Mouse (Mus musculus) hindbrain, embryonic 14.5 days (tissue): ENCODE data around the gene Ebf1. TPM values are rescaled to one million over a fixed set of nuclear protein-coding genes. Genes with fewer than 3 reads are reported as not detected.

Source experiments
- ATAC-seq: fragments of 200-750 bp; cut with Nextera tagmentation; 2 replicates; pipeline ENCODE4 v1.8.0; 2017; ENCODE audit warnings: moderate number of reproducible peaks, mild to moderate bottlenecking, moderate TSS enrichment, moderate library complexity; ENCODE audit not compliant: low FRiP score
- DNase-seq: peaks from one replicate; pipeline ENCODE4 v3.0.0-alpha.2; 2015; ENCODE audit warnings: low spot score
- H3K27ac ChIP-seq: fragments of 300-500 bp; sonication (generic); 2 replicates; pipeline ENCODE4 v1.5.1; 2014; ENCODE audit warnings: mild to moderate bottlenecking, moderate library complexity
- H3K27me3 ChIP-seq: fragments of 300-500 bp; sonication (generic); 2 replicates; pipeline ENCODE4 v1.6.1; 2014; ENCODE audit warnings: mild to moderate bottlenecking, low read length, mixed read lengths; ENCODE audit not compliant: control insufficient read depth, insufficient read depth
- H3K36me3 ChIP-seq: fragments of 300-500 bp; sonication (generic); replicated peaks from 2 replicates; pipeline ENCODE4 v1.6.1; 2014; ENCODE audit not compliant: control insufficient read depth, insufficient read depth
- H3K4me1 ChIP-seq: fragments of 300-500 bp; sonication (generic); replicated peaks from 2 replicates; pipeline ENCODE4 v1.6.1; 2014; ENCODE audit warnings: antibody characterized with exemption, low read length, mixed read lengths; ENCODE audit not compliant: control insufficient read depth, insufficient read depth
- H3K4me2 ChIP-seq: fragments of 300-500 bp; sonication (generic); replicated peaks from 2 replicates; pipeline ENCODE4 v1.6.1; 2014; ENCODE audit warnings: mild to moderate bottlenecking, moderate library complexity
- H3K4me3 ChIP-seq: fragments of 300-500 bp; sonication (generic); replicated peaks from 2 replicates; pipeline ENCODE4 v1.5.1; 2014; ENCODE audit warnings: mild to moderate bottlenecking, low read length
- H3K9ac ChIP-seq: fragments of 300-500 bp; sonication (generic); 2 replicates; pipeline ENCODE4 v1.6.1; 2014
- H3K9me3 ChIP-seq: fragments of 300-500 bp; sonication (generic); 2 replicates; pipeline ENCODE4 v1.6.1; 2016; ENCODE audit warnings: low read length; ENCODE audit not compliant: control insufficient read depth
- WGBS: fragments of 180-500 bp; shearing (Covaris S2); extraction: QIAGEN DNeasy Blood & Tissue Kit; methylation state at CpG from one replicate; pipeline ENCODE4 v1.1.7; 2014; 5-methylcytosine and 5-hydroxymethylcytosine counted together
- polyA plus RNA-seq: library from polyadenylated mRNA; unstranded; fragments of >200 nt; fragmentation: Nextera tagmentation; extraction: Ambion mirVana; gene quantifications from 2 replicates; pipeline ENCODE4 v1.2.1, GENCODE M21; 2014

Ebf1 gene
- polyA plus RNA-seq, 1 experiment from 2014 or later: 123 TPM

- no peak for DNase-seq
- Histone ChIP-seq H3K9me3 (no peaks in the 10 kb centered on the region), H3K4me3 (no peak overlapping the region), H3K36me3 (no peaks in the 10 kb centered on the region), H3K9ac (no peak overlapping the region), H3K4me1 (peaks cover 28% of the 10 kb centered on the region), H3K4me2 (no peak overlapping the region), H3K27ac (no peak overlapping the region), H3K27me3 (no peaks in the 10 kb centered on the region)
- WGBS: 79% methylated on average over 1 of the region's 1 CpGs
- no peak for ATAC-seq
Observed at GRCm38 (mm10) chr11:44788003-44788402, 170.9 kb downstream of the Ebf1 start.

GRCm38 (mm10) chr11:44792816-44793215, 175.7 kb downstream of the Ebf1 start:
- peaks cover 17% of the 10 kb centered on the region; the same call in 1 of the 2 replicates for H3K4me1 ChIP-seq
- H3K9me3 ChIP-seq: no peaks in the 10 kb centered on the region
- no peak for ATAC-seq
- WGBS: 25% methylated on average over 3 of the region's 3 CpGs
- no peak overlapping the region for H3K4me3 ChIP-seq
- H3K4me2 ChIP-seq: no peak overlapping the region
- no peaks in the 10 kb centered on the region for H3K36me3 ChIP-seq
- H3K27me3 ChIP-seq: no peaks in the 10 kb centered on the region
- no peak overlapping the region for H3K27ac ChIP-seq
- no peak overlapping the region for H3K9ac ChIP-seq
- DNase-seq: no peak

GRCm38 (mm10) chr11:44794883-44795282, 177.8 kb downstream of the Ebf1 start:
- no peaks in the 10 kb centered on the region for H3K27me3 ChIP-seq
- H3K9ac ChIP-seq: no peak overlapping the region
- H3K36me3 ChIP-seq: no peaks in the 10 kb centered on the region
- 86% methylated on average over 4 of the region's 4 CpGs for WGBS
- ATAC-seq: no peak
- no peak overlapping the region for H3K4me3 ChIP-seq
- no peak overlapping the region for H3K4me2 ChIP-seq
- peaks cover 22% of the 10 kb centered on the region for H3K4me1 ChIP-seq
- DNase-seq: no peak
- H3K9me3 ChIP-seq: no peaks in the 10 kb centered on the region
- H3K27ac ChIP-seq: no peak overlapping the region

- Histone ChIP-seq H3K9me3 (no peaks in the 10 kb centered on the region), H3K4me3 (no peak overlapping the region), H3K27me3 (no peaks in the 10 kb centered on the region), H3K9ac (no peak overlapping the region), H3K27ac (no peak overlapping the region), H3K4me2 (no peak overlapping the region), H3K4me1 (peaks cover 26% of the 10 kb centered on the region), H3K36me3 (no peaks in the 10 kb centered on the region)
- 88% methylated on average over 3 of the region's 3 CpGs for WGBS
- ATAC-seq (no peak), DNase-seq (no peak)
Observed at GRCm38 (mm10) chr11:44795767-44796166, 178.7 kb downstream of the Ebf1 start.

GRCm38 (mm10) chr11:44798270-44798669, 181.2 kb downstream of the Ebf1 start:
- Histone ChIP-seq H3K36me3 (no peaks in the 10 kb centered on the region), H3K27me3 (no peaks in the 10 kb centered on the region), H3K27ac (no peak overlapping the region), H3K4me1 (peaks cover 30% of the 10 kb centered on the region), H3K9me3 (no peaks in the 10 kb centered on the region), H3K4me3 (no peak overlapping the region), H3K4me2 (no peak overlapping the region), H3K9ac (no peak overlapping the region)
- no peak for DNase-seq
- no peak for ATAC-seq
- WGBS: 39% methylated on average over 3 of the region's 3 CpGs

GRCm38 (mm10) chr11:44804046-44804445, 186.9 kb downstream of the Ebf1 start:
- Histone ChIP-seq H3K4me3 (no peak overlapping the region), H3K27me3 (no peaks in the 10 kb centered on the region), H3K9me3 (no peaks in the 10 kb centered on the region), H3K9ac (no peak overlapping the region), H3K36me3 (no peaks in the 10 kb centered on the region), H3K27ac (no peak overlapping the region), H3K4me2 (no peak overlapping the region), H3K4me1 (peaks cover 32% of the 10 kb centered on the region)
- ATAC-seq (no peak), DNase-seq (no peak)
- WGBS: 63% methylated on average over 7 of the region's 7 CpGs

GRCm38 (mm10) chr11:44806589-44806988, 189.5 kb downstream of the Ebf1 start:
- peak; percentile 71; the same call in 1 of the 2 replicates for ATAC-seq
- no peaks in the 10 kb centered on the region for H3K36me3 ChIP-seq
- H3K27ac ChIP-seq: 0 out of 2 replicates have a peak overlapping the region, but pooled peaks have one; percentile 9
- H3K4me2 ChIP-seq: peak overlapping the region; percentile 8; the same call in 1 of the 2 replicates
- H3K9ac ChIP-seq: no peak overlapping the region
- H3K27me3 ChIP-seq: no peaks in the 10 kb centered on the region
- no peaks in the 10 kb centered on the region for H3K9me3 ChIP-seq
- H3K4me1 ChIP-seq: peaks cover 18% of the 10 kb centered on the region
- H3K4me3 ChIP-seq: no peak overlapping the region
- 14% methylated on average over 11 of the region's 11 CpGs for WGBS
- no peak for DNase-seq

GRCm38 (mm10) chr11:44808855-44809546, 191.9 kb downstream of the Ebf1 start:
- no peaks in the 10 kb centered on the region for H3K27me3 ChIP-seq
- no peak for ATAC-seq

GRCm38 (mm10) chr11:44811007-44811406, 193.9 kb downstream of the Ebf1 start:
- no peak overlapping the region for H3K4me2 ChIP-seq
- no peak overlapping the region for H3K27ac ChIP-seq
- H3K9me3 ChIP-seq: no peaks in the 10 kb centered on the region
- no peak for ATAC-seq
- no peaks in the 10 kb centered on the region for H3K27me3 ChIP-seq
- no peak for DNase-seq
- H3K4me1 ChIP-seq: peaks cover 24% of the 10 kb centered on the region
- H3K9ac ChIP-seq: no peak overlapping the region
- no peaks in the 10 kb centered on the region for H3K36me3 ChIP-seq
- 71% methylated on average over 6 of the region's 6 CpGs for WGBS
- H3K4me3 ChIP-seq: no peak overlapping the region

More at GRCm38 (mm10) chr11:44808855-44809546, 191.9 kb downstream of the Ebf1 start:
- H3K4me3 ChIP-seq: no peak overlapping the region
- no peaks in the 10 kb centered on the region for H3K36me3 ChIP-seq
- H3K4me2 ChIP-seq: no peak overlapping the region
- WGBS: 89% methylated on average over 4 of the region's 4 CpGs
- no peak overlapping the region for H3K27ac ChIP-seq
- H3K4me1 ChIP-seq: peaks cover 30% of the 10 kb centered on the region
- DNase-seq: no peak
- no peaks in the 10 kb centered on the region for H3K9me3 ChIP-seq
- no peak overlapping the region for H3K9ac ChIP-seq
